Mouse (Mus musculus): ENCODE data around the gene Nanos1.

GRCm38 (mm10) chr19:60795244-60795643 lies 39.5 kb downstream of the Nanos1 start:
- TF ChIP-seq CTCF (conservative IDR thresholded peaks at IDR 0.05 in 1 of 2, IDR thresholded peaks at IDR 0.05 in 1 of 2; ENCODE audit: low read depth in 2 of 2, low read length in 2 of 2) (no peak), USF1 (IDR thresholded peaks at IDR 0.05; ENCODE audit: low read depth, low read length) (no peak), UBTF (IDR thresholded peaks at IDR 0.05; ENCODE audit: low read depth, low read length) (no peak), MAFK (IDR thresholded peaks at IDR 0.05; ENCODE audit: insufficient replicate concordance, low read length) (no peak), KAT2A (IDR thresholded peaks at IDR 0.05; ENCODE audit: insufficient replicate concordance, low read length) (no peak), BHLHE40 (IDR thresholded peaks at IDR 0.05; ENCODE audit: low read depth, low read length) (no peak), POLR2A (IDR thresholded peaks at IDR 0.05; ENCODE audit: low read depth, low read length) (no peak), MXI1 (IDR thresholded peaks at IDR 0.05; ENCODE audit: low read depth, low read length) (no peak), MYC (IDR thresholded peaks at IDR 0.05; ENCODE audit: low read depth, low read length) (peak; percentile 67; the same call in 1 of the 2 replicates)

Data from CH12.LX (cell line).